Mouse (Mus musculus) MEL (cell line): ENCODE results near the gene Ghr.

ENCODE experiments used
- BHLHE40 ChIP-seq: IDR thresholded peaks from 2 replicates; pipeline ENCODE4 v1.6.1; 2012; ENCODE audit warnings: low read depth, mild to moderate bottlenecking, inconsistent platforms, low read length, improper control_type of control experiment, borderline replicate concordance
- CTCF ChIP-seq, 3 experiments: IDR thresholded peaks in 2 of 3; conservative IDR thresholded peaks in 1 of 3; 2 replicates each; pipeline ENCODE4 v1.5.1; 2011 to 2012; ENCODE audit warnings: low read length in 3 of 3, low read depth in 2 of 3, mild to moderate bottlenecking in 2 of 3, improper control_type of control experiment in 1 of 3, inconsistent platforms in 1 of 3, mixed read lengths in 1 of 3, moderate library complexity in 1 of 3; ENCODE audit not compliant: control insufficient read depth in 1 of 3, insufficient read depth in 1 of 3, poor library complexity in 1 of 3, severe bottlenecking in 1 of 3
- EP300 ChIP-seq, 2 experiments: IDR thresholded peaks; 2 replicates each; pipeline ENCODE4 v1.6.1; 2011; ENCODE audit warnings: improper control_type of control experiment in 2 of 2, low read length in 2 of 2, low read depth in 1 of 2, mild to moderate bottlenecking in 1 of 2
- GATA1 ChIP-seq: IDR thresholded peaks from 2 replicates; pipeline ENCODE4 v1.6.1; 2011; ENCODE audit warnings: low read depth, low read length, improper control_type of control experiment
- HCFC1 ChIP-seq: IDR thresholded peaks from 2 replicates; pipeline ENCODE4 v1.6.1; 2012; ENCODE audit warnings: low read depth, mild to moderate bottlenecking, inconsistent platforms, low read length, improper control_type of control experiment, moderate library complexity
- JUND ChIP-seq: IDR thresholded peaks from 2 replicates; pipeline ENCODE4 v1.6.1; 2011; ENCODE audit warnings: low read depth, mild to moderate bottlenecking, improper control_type of control experiment, low read length
- POLR2A ChIP-seq, 2 experiments: IDR thresholded peaks; 2 replicates each; pipeline ENCODE4 v1.6.1; 2011 to 2012; ENCODE audit warnings: low read length in 2 of 2, mild to moderate bottlenecking in 2 of 2, control low read depth in 1 of 2, improper control_type of control experiment in 1 of 2, low read depth in 1 of 2, moderate library complexity in 1 of 2; ENCODE audit not compliant: control insufficient read depth in 1 of 2, insufficient read depth in 1 of 2, poor library complexity in 1 of 2
- RCOR1 ChIP-seq: IDR thresholded peaks from 2 replicates; pipeline ENCODE4 v1.6.1; 2012; ENCODE audit warnings: low read depth, mild to moderate bottlenecking, inconsistent platforms, low read length, improper control_type of control experiment
- SIN3A ChIP-seq: IDR thresholded peaks from 2 replicates; pipeline ENCODE4 v1.6.1; 2012; ENCODE audit warnings: low read length, improper control_type of control experiment, inconsistent platforms
- TAL1 ChIP-seq: IDR thresholded peaks from 2 replicates; pipeline ENCODE4 v1.6.1; 2012; ENCODE audit warnings: mild to moderate bottlenecking, inconsistent platforms, low read length, moderate library complexity, mixed read lengths
- TBP ChIP-seq: IDR thresholded peaks from 2 replicates; pipeline ENCODE4 v1.8.0; 2011; ENCODE audit warnings: low read depth, low read length, improper control_type of control experiment
- ZC3H11A ChIP-seq: IDR thresholded peaks from 2 replicates; pipeline ENCODE4 v1.6.1; 2012; ENCODE audit warnings: low read depth, mild to moderate bottlenecking, inconsistent platforms, low read length, improper control_type of control experiment
- ZMIZ1 ChIP-seq: IDR thresholded peaks from 2 replicates; pipeline ENCODE4 v1.6.1; 2012; ENCODE audit warnings: low read depth, mild to moderate bottlenecking, inconsistent platforms, low read length, improper control_type of control experiment, moderate library complexity

DNA sequence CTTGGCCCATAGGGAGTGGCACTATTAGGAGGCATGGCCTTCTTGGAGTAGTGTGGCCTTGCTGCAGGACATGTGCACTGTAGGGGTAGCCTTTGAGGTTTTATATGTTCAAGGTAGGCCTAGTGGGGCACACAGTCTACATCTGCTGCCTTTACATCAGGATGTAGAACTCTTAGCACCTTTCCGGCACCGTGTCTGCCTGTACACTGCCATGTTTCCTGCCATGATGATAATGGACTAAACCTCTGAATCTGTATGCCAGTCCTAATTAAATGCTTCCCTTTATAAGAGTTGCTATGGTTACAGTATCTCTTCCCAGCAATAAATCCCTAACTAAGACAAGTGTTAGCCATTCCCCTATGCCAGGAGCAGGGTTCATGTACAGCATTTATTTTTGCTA is 76.0 kb downstream of the Ghr start:
- TF ChIP-seq POLR2A (IDR thresholded peaks at IDR 0.05; ENCODE audit: control insufficient read depth in 1 of 2, insufficient read depth in 1 of 2, low read depth in 1 of 2, low read length in 2 of 2, poor library complexity in 1 of 2) (no peak), ZMIZ1 (no peak), RCOR1 (no peak), BHLHE40 (no peak), TAL1 (no peak), CTCF (IDR thresholded peaks at IDR 0.05 in 2 of 3, conservative IDR thresholded peaks at IDR 0.05 in 1 of 3; ENCODE audit: control insufficient read depth in 1 of 3, insufficient read depth in 1 of 3, low read depth in 2 of 3, low read length in 3 of 3, poor library complexity in 1 of 3, severe bottlenecking in 1 of 3) (no peak), ZC3H11A (no peak), HCFC1 (no peak), EP300 (IDR thresholded peaks at IDR 0.05; ENCODE audit: low read depth in 1 of 2, low read length in 2 of 2) (no peak), JUND (no peak), GATA1 (no peak), TBP (no peak), SIN3A (no peak)
